Mouse (Mus musculus) myocyte (in vitro differentiated cells): ENCODE measurements around the gene Mical2.

Experiments
- E2F4 ChIP-seq: IDR thresholded peaks from one replicate; pipeline ENCODE4 v1.6.1; 2011; ENCODE audit warnings: mild to moderate bottlenecking, control low read depth, moderate library complexity; ENCODE audit not compliant: insufficient read depth
- MAX ChIP-seq: IDR thresholded peaks from one replicate; pipeline ENCODE4 v1.6.1; 2011; ENCODE audit warnings: low read depth, mild to moderate bottlenecking, control low read depth
- POLR2A ChIP-seq: IDR thresholded peaks from one replicate; pipeline ENCODE4 v1.6.1; 2011; ENCODE audit warnings: low read depth, mild to moderate bottlenecking, control low read depth, moderate library complexity; ENCODE audit not compliant: insufficient read length
- POLR2AphosphoS2 ChIP-seq: IDR thresholded peaks from one replicate; pipeline ENCODE4 v1.6.1; 2011; ENCODE audit warnings: low read depth, control low read depth; ENCODE audit not compliant: insufficient read length
- REST ChIP-seq: IDR thresholded peaks from one replicate; pipeline ENCODE4 v1.6.1; 2011; ENCODE audit warnings: mild to moderate bottlenecking, control low read depth, moderate library complexity; ENCODE audit not compliant: insufficient read depth, insufficient read length
- TCF12 ChIP-seq: IDR thresholded peaks from one replicate; pipeline ENCODE4 v1.6.1; 2011; ENCODE audit warnings: mild to moderate bottlenecking, control low read depth; ENCODE audit not compliant: poor library complexity, insufficient read depth, severe bottlenecking
- USF1 ChIP-seq: IDR thresholded peaks from one replicate; pipeline ENCODE4 v1.6.1; 2011; ENCODE audit warnings: low read depth, mild to moderate bottlenecking, control low read depth, moderate library complexity

DNA sequence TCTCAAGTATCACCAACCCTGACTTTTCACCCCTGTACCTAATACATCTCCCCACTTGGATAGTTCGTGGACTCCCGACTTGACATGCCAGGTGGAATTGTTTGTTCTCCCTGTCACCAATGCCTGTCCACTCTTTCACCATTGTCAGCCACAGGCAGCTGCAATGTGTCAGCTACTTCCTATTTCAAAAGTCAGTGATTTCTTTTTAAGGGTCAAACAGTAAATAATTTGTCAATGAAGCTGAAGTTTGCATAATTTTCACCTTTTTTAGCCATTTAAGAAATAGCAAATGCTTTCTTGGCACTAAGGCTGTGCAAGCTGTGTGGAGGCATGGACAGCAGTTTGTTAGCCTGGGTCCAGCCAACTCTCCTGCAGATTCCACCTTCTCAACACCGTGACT is 214.2 kb downstream of the Mical2 start:
- no peak for TF ChIP-seq USF1
- TF ChIP-seq E2F4, result no peak
- no peak for TF ChIP-seq POLR2A
- no peak for TF ChIP-seq POLR2AphosphoS2
- TF ChIP-seq REST, result no peak
- TF ChIP-seq MAX, result no peak
- TF ChIP-seq TCF12, result no peak
